In genomic region chr12:37183689-37184088, GRCm38 (mm10) we compare ENCODE assay signal across 9 mouse cellular contexts. TPM values are rescaled to one million over a fixed set of nuclear protein-coding genes. Genes with fewer than 3 reads are reported as not detected.
DNase-seq lines count a peak whose midpoint lies in the region; ATAC-seq and TF ChIP-seq lines count a peak whose summit lies in the region.
"Had no signal": no experiment of that assay in that cellular context is flagged by ENCODE, and none has a peak within 500 bp of the region (broad histone marks: within the 10 kb centered on the region; RNA-seq: fewer than 3 reads in every experiment).

No protein-coding gene starts in this region.

- DNase-seq in heart, postnatal 0 days (ENCODE audit: low spot score) = no peak
- no peak for DNase-seq in heart, embryonic 10.5 days (ENCODE audit: low spot score)
- peak; percentile 22 for DNase-seq in A20 (ENCODE audit: low read depth, low spot score)
- peak; percentile 16 for DNase-seq in adrenal gland, postnatal 25 days
- DNase-seq in kidney, postnatal 36 days = peak; percentile 16 to 53
- no peak for DNase-seq in cerebellum, adult 11 months
- no peak for DNase-seq in c-Kit-positive CD71-positive TER-119-positive erythroid progenitor cells, embryonic 14.5 days (ENCODE audit: low spot score)

- H3K27ac ChIP-seq in heart, postnatal 0 days (ENCODE audit: low read depth) = no peak overlapping the region
- H3K27ac ChIP-seq in heart, embryonic 10.5 days = no peak overlapping the region
- no peak overlapping the region for H3K27ac ChIP-seq in intestine, embryonic 15.5 days
- H3K27ac ChIP-seq: midbrain, embryonic 12.5 days had no signal

- TF ChIP-seq CTCF in heart, postnatal 0 days (IDR thresholded peaks at IDR 0.05; ENCODE audit: low read depth) = peak; percentile 56

- no peaks in the 10 kb centered on the region for H3K27me3 ChIP-seq in heart, postnatal 0 days (ENCODE audit: control insufficient read depth, insufficient read depth, low read length)
- H3K27me3 ChIP-seq in heart, embryonic 10.5 days (ENCODE audit: insufficient read depth, poor library complexity, severe bottlenecking) = no peaks in the 10 kb centered on the region
- H3K27me3 ChIP-seq in intestine, embryonic 15.5 days (replicated peaks) = no peaks in the 10 kb centered on the region
- H3K27me3 ChIP-seq: midbrain, embryonic 12.5 days had no signal

- H3K36me3 ChIP-seq in heart, postnatal 0 days (replicated peaks; ENCODE audit: control insufficient read depth, insufficient read depth, low read length) = no peaks in the 10 kb centered on the region
- H3K36me3 ChIP-seq in heart, embryonic 10.5 days = no peaks in the 10 kb centered on the region
- no peaks in the 10 kb centered on the region for H3K36me3 ChIP-seq in intestine, embryonic 15.5 days
- H3K36me3 ChIP-seq: midbrain, embryonic 12.5 days had no signal

- no peak overlapping the region for H3K9ac ChIP-seq in heart, postnatal 0 days (replicated peaks; ENCODE audit: low read depth, low read length)
- no peak overlapping the region for H3K9ac ChIP-seq in intestine, embryonic 15.5 days
- H3K9ac ChIP-seq: midbrain, embryonic 12.5 days had no signal

- no peak overlapping the region for H3K4me2 ChIP-seq in heart, postnatal 0 days (ENCODE audit: low read depth, low read length)
- H3K4me2 ChIP-seq in intestine, embryonic 15.5 days (replicated peaks) = no peak overlapping the region
- H3K4me2 ChIP-seq: midbrain, embryonic 12.5 days had no signal

- no peak for TF ChIP-seq EP300 in heart, postnatal 0 days (IDR thresholded peaks at IDR 0.05; ENCODE audit: low read depth)

- ATAC-seq in heart, postnatal 0 days (ENCODE audit: insufficient read depth, low read depth) = no peak
- no peak for ATAC-seq in intestine, embryonic 15.5 days

- no peaks in the 10 kb centered on the region for H3K9me3 ChIP-seq in heart, postnatal 0 days (replicated peaks; ENCODE audit: control insufficient read depth, low read length)
- no peaks in the 10 kb centered on the region for H3K9me3 ChIP-seq in heart, embryonic 10.5 days
- no peaks in the 10 kb centered on the region for H3K9me3 ChIP-seq in intestine, embryonic 15.5 days
- H3K9me3 ChIP-seq: midbrain, embryonic 12.5 days had no signal

- H3K4me3 ChIP-seq in heart, postnatal 0 days (ENCODE audit: low read depth, low read length) = no peak overlapping the region
- no peak overlapping the region for H3K4me3 ChIP-seq in heart, embryonic 10.5 days
- H3K4me3 ChIP-seq in intestine, embryonic 15.5 days (replicated peaks) = no peak overlapping the region
- H3K4me3 ChIP-seq: midbrain, embryonic 12.5 days had no signal

- no peaks in the 10 kb centered on the region for H3K4me1 ChIP-seq in heart, postnatal 0 days (ENCODE audit: control insufficient read depth, insufficient read depth)
- H3K4me1 ChIP-seq in heart, embryonic 10.5 days = no peaks in the 10 kb centered on the region
- no peaks in the 10 kb centered on the region for H3K4me1 ChIP-seq in intestine, embryonic 15.5 days (replicated peaks)
- H3K4me1 ChIP-seq: midbrain, embryonic 12.5 days had no signal

RNA-seq across cellular contexts. Expression of gene Agmo, which starts 57.8 kb away (rescaled TPM):
- 0.27 and 1.9 TPM in 2 replicates for total RNA-seq in heart, postnatal 0 days (2014; rRNA removed; ENCODE audit: low replicate concordance)
- 0.70 and 0.74 TPM in 2 replicates for polyA plus RNA-seq in heart, postnatal 0 days (2015; fragmentation: Nextera tagmentation; extraction: Ambion mirVana)
- polyA plus RNA-seq in heart, embryonic 10.5 days (2016; fragmentation: Nextera tagmentation; extraction: Ambion mirVana) = 0.53 TPM in 1 of 2 replicates, not detected in the other
- 5.4 and 5.9 TPM in 2 replicates for total RNA-seq in adrenal gland, postnatal 25 days (2021)
- polyA plus RNA-seq in intestine, embryonic 15.5 days (2015; fragmentation: Nextera tagmentation; extraction: Ambion mirVana) = 2.2 and 3.1 TPM in 2 replicates

Comparison
In these comparisons a context has a peak if more than half of its experiments do, and no peak if none do; other contexts are left out.
1. DNase-seq: peak in A20 (single experiment), adrenal gland, postnatal 25 days (single experiment) and kidney, postnatal 36 days (2 of 2); none in heart, postnatal 0 days (single experiment), heart, embryonic 10.5 days (single experiment), cerebellum, adult 11 months (single experiment) and c-Kit-positive CD71-positive TER-119-positive erythroid progenitor cells, embryonic 14.5 days (single experiment).